Mouse (Mus musculus) heart, adult 11 months (tissue): ENCODE results near the gene Lemd1.

Source experiments
- DNase-seq: peaks from one replicate; pipeline ENCODE4 v3.0.0; 2022

Lemd1 gene

DNA sequence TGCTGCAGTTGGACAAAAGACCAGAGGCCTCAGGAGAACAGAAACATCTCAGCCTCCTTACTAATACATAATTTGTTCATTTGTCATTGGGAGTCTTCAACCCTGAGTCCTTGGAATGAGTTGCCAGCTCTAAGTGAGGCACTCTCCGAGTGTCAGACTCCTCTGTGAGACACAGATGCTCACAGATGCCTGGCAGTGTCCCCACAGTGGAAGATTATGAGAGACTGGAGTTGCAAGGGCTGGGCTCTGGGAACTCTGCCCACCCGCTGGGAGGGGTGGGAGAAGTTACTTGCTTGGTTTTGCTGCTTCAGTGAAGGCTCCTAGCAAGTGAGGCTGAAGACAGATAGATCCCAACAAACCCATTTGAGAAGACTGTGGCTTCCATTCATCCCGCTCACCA lies 104.8 kb downstream of the Lemd1 start:
- peak; percentile 91 for DNase-seq

DNA sequence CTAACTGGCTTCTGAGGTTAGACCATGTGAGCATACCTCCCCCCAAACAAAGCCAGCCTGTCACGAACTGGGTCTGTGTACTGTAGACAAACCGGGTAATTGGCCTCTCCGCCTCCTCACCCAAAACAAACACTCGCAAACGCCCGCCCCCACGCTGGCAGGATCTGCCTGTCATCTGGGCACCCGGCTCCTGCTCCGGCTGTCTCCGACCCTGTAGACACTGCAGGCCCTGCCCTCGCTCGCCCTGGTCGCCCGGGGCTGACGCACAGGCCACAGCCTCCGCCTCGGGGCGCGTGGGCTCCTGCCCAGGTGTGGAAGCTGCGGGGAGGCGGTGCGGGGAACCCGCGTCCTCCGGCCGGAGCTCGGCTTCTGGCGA lies 107.2 kb downstream of the Lemd1 start, which contains the start of gene Klhdc8a:
Gene Klhdc8a, plus strand, starts transcription at position 202 of the 376 bp plus-strand sequence.
- DNase-seq: peak; percentile 92

DNA sequence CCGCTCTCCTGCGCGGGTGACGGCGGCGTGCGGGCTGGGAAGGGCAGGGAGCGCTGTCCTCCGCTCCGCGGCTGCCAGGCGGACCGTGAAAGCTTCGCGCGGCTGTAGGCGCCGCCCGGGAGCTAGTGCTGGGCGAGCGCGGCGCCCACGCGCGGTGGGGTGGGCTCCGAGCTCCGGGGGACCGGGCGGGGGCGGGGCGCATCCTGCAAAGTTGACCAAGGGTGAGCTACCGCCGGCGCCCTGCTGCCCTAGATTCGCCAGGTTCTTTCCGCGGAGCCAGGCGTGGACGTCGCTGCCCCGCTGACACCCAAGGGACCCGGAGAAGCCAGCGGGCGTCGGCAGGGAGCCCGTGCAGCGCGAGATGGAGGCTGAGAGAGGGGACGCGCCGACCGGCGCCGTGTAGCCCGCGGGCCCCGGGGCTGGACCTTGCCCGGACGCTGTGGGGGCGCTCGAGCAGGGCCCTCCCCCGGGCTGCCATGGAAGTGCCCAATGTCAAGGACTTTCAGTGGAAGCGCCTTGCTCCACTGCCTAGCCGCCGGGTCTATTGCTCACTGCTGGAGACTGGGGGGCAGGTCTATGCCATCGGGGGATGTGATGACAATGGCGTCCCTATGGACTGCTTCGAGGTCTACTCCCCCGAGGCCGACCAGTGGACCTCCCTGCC lies 107.7 kb downstream of the Lemd1 start:
- peak; percentile 92 for DNase-seq

DNA sequence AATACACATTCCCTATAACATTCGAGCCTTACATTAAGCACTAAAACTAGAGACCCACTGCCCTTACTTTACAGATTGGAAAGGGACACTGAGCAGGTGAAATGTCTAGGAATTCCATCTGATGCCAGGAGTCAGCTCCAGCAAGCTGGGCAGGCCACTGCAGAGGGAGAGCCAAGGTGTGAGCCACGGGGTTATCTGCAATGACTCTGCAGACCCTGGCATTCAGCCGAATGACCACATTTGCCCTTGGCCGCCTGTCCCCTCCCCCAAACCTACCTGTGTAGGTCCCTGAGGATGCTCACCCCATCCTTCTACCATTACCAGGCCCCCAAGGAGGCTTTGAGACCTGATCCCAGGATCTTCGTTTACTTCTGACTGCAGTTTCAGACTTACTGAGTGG lies 108.5 kb downstream of the Lemd1 start:
- peak; percentile 87 for DNase-seq

DNA sequence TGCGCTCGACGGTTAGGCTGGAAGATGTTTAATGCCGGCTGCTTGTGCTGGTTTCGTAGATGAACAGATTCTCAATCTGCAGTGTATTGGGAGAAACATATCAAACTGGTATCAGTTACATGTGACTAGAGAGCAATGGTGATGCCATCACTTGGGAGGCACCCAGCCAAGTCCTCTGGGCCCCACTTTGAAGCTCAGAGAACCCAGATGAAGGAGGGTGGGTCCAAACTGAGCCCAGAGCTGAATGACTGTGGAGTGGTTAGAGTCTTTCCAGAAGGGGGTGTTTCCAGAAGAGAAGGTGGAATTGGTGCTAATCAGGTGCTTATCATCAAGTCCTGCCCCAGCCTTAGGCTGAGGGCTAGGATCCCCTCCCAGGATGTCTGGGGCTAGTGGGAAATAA lies 110.0 kb downstream of the Lemd1 start:
- no peak for DNase-seq

DNA sequence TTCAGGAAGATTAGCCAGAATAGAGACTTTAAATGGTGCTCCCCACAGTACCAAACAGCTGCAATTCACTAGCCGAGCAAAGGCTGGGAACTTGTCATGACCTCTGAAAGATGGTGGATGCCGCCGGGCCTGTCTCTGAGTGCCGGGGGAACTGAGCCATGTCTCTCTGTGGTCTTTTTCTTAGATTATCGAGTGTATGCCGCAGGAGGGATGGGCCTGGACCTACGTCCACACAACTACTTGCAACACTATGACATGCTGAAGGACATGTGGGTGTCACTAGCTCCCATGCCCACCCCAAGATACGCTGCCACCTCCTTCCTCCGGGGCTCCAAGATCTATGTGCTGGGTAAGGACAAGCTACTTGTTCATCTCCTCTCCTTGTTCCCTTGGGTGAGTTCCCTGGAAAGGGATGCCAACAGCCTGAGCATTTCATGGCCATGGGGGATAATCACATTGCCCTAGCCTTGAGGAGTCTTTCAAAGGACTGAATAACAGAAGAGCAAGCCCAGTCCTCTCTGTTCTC lies 111.2 kb downstream of the Lemd1 start:
- DNase-seq: no peak

DNA sequence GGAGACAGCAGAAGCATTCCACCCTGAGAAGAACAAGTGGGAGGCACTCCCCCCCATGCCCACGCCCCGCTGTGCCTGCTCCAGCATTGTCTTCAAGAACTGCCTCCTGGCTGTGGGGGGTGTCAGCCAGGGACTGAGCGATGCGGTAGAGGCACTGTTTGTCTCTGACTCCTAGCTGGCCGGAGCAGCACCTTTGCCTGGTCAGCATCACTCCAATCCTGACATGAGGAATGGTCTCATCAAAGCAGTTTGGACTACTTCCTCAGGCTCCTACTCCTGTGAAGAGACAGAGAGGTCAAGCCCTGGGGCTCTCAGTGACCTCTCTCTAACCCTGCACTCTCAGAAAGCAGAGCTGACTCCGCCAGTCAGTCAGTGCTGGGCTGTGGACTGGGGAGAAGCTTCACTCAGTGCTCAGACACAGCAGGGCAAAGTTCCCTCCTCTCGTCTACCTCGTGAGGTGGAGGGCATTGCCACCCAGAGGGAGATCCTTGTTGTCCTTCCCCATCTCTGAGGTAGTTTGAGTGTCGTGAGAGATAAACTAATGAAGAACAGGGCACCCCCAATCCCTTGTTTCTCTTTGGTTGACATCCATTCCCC lies 113.5 kb downstream of the Lemd1 start:
- no peak for DNase-seq

DNA sequence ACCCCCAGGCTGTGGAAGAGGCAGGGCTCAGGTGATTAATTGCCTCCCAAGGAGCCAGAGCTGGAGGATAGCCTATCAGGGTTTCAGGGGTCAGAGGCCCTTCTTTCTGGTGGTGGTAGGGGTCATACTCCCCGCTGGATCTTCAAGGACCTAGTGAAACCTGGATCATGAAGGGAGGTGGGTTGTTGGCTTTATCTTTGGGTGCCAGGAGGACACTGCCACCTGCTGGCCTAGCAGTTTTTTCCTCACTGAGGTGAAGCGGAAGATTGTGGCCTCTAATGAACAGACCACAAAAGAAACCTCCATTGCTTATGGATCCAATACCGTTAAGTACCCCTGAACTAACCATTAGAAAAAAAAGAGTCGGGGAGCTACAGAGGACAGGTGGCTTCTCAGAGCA lies 114.9 kb downstream of the Lemd1 start:
- DNase-seq: no peak

DNA sequence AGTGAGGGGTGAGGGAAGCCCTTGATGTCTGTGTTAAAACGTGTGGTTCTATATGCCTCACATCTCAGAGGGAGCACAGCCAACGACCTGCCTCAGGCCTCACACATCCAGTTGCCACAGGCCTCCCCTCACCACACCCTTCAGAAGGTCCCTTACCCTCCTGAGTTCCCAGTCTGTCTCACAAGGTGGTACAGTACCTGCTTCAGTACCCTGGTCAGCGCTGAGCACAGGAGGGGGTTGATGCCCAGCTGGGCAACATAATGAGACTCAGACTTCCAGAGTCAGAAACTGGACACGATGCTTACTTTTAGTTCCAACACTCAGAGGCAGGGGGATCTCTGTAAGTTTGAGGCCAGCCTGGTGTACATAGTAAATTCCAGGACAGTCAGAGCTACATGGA lies 115.6 kb downstream of the Lemd1 start:
- no peak for DNase-seq

DNA sequence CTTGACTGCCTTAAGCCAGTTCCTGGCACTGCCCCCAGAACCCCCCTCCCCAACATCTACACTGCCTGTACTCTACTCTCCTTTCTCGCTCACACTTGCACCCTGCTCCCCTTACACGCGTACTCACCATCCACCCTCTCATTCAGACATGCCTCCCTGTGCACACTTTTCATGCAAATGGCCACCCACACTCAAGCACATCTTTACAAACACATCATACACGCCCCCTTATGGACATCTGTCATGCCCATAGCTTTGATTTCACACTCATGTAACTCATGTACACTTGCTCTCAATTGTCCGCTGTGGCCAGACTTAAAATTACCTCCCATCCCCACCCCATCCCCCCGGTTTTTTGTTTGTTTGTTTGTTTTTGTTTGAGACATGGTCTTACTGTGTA lies 116.7 kb downstream of the Lemd1 start:
- no peak for DNase-seq

DNA sequence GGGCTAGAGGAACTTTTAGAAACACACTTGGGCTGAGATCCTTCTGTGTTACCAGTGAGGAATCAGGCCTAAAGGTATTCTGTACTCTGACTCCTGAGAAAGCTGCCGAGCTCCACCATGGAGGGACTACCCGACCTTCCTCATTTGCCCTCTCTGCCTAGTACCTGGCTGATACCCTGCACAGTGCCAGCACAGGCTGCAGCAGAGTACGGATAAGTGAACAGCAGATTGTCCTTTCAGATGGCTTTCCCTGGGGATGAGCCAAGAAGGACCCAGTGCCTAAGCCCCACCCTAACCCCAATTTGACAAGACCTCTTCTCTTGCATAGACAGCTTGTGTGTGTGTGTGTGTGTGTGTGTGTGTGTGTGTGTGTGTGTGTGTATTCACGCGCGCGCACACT lies 117.4 kb downstream of the Lemd1 start:
- peak; percentile 87 for DNase-seq
